Mouse (Mus musculus) MN1 (cell line): Measurements from ENCODE around the gene Slc35g3.

Experiments
- DNase-seq: peaks from one replicate; pipeline ENCODE4 v3.0.0-alpha.2; 2016; ENCODE audit warnings: low spot score

Gene Slc35g3

DNA sequence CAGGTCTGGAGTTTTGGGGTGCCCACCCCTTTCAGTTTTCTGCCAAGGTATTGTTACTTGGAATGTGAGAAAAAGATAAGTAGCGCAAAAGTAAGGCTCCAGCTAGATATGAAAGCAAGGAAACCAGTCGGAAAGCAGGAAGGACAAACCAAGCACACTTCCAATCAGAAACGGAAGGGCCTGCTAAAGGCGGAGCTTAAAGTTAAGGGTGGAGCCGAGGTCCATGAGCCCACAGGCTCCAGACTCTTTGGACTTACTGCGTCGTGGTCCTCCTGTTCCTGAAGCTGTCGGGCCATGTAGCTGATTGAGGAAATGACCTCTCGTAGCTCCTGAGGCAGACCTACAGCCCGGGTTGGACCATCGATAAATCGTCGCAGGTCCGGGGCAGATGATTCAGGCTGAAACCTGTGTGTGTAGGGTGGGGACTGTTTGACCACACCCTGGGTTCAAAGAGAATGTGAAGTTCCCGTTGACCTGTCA lies 23.1 kb upstream of the Slc35g3 start:
- no peak for DNase-seq

- DNase-seq, result no peak
Observed at GRCm38 (mm10) chr11:69781828-69782227, 20.1 kb upstream of the Slc35g3 start.

DNA sequence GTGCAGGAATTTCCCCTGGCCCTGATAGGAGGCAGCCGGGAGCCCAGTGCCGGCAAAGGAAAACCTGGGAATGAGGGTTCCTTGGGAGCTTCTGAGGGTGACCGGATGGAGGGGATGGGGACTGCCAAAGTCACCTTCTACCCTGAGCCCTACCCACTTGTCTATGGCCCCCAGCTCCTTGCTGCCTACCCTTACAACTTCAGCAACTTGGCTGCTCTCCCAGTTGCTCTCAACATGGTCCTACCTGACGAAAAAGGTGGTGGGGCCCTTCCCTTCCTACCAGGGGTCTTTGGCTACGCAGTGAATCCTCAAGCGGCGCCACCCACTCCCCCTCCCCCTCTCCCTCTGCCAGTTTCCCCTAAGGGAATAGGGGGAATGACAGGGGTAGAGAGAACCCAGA lies 17.2 kb upstream of the Slc35g3 start:
- DNase-seq, result no peak

DNA sequence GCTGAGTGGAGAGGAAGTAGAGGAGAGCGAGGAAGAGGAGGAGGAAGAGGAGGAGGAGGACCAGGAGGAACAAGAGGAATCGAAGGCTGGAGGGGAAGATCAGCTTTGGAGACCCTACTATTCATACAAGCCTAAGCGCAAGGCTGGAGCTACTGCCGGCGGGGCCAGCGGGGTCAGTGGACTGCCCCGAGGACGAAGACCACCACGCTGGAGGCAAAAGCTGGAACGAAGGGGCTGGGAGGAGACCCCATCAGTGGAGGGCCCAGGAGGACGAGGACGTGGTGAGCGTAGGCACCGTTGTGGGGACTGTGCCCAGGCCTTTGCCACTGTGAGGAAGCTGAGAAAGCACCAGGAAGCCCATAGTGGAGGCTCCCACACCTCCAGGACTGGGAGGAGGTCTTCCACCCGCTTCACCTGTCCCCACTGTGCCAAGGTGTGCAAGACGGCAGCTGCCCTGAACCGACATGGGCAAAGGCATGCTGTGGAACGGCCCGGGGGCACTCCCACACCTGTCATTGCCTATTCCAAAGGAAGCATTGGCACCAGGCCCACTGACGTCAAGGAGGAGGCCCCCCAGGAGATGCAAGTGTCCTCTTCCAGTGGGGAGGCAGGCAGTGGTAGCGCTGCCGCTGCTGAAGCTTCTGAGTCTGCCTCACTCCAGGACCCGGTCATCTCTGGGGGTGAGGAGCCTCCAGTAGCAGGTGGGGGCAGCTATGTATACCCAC lies 16.7 kb upstream of the Slc35g3 start:
- no peak for DNase-seq

DNA sequence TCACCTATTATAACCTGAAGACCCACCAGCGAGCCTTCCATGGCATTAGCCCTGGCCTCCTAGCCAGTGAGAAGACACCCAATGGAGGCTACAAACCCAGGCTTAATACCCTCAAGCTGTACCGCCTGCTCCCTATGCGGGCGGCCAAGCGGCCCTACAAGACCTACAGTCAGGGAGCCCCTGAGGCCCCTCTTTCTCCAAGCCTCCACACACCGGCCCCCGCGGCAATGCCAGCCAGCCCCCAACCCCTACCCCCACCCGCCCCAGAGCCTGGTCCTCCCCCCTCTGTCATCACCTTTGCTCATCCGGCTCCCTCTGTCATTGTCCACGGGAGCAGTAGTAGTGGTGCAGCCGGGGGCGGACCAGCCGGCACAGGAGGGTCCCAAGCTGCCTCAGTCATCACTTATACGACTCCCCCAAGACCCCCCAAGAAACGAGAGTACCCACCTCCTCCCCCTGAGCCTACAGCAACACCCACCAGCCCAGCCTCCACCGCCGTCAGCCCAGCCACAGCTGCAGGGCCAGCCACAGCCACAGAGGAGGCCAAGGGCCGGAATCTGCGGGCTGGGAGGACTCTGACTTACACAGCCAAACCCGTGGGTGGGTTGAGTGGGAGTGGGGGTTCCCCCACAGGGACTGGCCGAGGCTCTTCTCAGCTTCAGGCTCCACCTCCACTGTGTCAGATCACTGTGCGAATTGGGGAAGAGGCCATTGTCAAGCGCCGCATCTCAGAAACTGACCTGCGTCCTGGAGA lies 15.9 kb upstream of the Slc35g3 start:
- DNase-seq, result no peak

DNA sequence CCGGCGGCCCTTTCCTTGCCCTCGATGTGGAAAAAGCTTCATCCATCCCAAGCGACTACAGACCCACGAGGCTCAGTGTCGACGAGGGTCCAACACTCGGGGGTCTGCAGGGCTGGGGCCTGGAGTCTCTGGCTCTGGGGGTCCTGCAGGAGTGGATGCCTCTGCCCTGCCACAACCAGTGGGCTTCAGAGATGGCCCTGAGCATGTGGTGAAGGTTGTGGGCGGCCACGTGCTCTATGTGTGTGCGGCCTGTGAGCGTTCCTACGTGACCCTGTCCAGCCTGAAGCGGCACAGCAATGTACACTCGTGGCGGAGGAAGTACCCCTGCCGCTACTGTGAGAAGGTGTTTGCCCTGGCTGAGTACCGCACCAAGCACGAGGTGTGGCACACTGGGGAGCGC lies 14.7 kb upstream of the Slc35g3 start:
- no peak for DNase-seq

- no peak for DNase-seq
Observed at GRCm38 (mm10) chr11:69775716-69776115, 13.9 kb upstream of the Slc35g3 start.

GRCm38 (mm10) chr11:69774961-69775360 lies 13.2 kb upstream of the Slc35g3 start:
- DNase-seq, result no peak

DNA sequence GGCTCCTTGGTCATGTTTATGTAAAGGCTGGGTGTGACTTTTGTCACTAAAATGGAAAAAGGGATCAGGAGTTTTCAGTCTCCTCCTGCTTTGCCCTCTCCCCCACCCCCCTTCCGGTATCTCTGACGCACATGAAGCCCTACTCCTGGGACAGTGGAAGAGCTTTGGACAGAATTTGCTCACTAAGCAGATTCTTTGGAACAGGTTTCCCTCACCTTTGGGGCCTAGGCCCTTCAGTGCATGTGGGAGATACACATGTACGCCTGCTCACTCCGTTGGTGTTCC lies 5.8 kb upstream of the Slc35g3 start:
- DNase-seq, result no peak

DNA sequence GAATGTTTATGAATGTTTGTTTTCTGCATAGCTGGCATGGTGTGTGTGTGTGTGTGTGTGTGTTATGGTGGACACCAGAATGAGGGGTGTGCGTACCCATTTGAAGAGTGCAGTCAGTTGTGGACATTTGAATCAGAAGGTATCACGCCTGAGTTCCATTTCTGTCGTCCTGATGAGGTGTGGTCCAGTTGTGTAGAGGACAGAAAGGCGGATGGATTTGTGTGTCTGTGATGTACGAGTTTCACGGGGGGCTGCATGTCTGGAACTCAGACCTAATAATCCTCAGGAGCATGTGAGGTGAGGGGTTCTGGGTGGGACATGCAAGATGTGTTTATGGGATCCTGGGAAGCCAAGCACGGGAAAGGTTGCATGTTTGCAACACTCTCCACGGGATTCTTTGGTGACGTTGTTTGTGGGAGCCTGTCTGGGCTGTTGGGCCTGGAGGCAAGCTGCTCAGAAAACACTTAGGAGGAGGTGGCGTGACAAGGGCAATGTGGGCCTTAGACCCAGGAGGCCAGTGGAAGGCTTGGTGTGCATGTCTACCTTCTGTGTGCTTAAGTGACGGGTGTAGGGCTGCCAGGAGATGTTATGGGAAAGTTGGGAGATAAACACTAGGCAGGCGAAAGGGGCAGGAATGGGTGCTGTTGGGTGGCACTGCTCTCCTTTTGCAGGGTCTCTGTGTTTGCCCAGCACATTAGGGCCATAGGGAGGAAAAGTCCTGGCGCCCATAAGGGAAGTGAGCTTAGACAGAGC lies 5.3 kb upstream of the Slc35g3 start:
- DNase-seq, result no peak

DNA sequence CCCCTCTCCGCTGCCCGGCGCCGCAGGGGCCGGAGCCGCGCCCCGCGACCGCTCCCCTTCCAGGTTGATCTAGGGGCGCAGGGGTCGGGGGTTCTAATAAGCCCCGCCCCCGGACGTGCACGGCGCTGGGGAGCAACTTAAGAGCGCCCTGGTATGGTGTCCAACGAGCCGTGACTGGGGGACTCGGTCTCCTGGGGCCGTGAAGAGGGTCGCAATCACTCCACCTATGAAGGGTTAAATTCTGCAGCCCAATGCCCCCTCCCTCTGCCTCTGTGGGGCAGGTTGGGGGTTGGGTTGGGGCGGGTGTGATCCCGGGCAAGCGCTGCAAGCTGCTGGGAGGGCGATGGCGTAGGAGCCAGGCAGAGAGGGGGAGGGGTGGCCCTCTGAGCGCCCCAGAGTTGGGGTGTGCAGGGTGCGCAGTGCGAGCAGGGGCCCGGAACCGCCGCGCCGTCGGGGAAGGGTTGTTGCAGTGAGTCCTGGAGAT lies 4.4 kb upstream of the Slc35g3 start:
- DNase-seq, result peak; percentile 46

- DNase-seq, result peak; percentile 34
Observed at GRCm38 (mm10) chr11:69765221-69766125, 3.7 kb upstream of the Slc35g3 start, which contains the start of gene Zbtb4. Zbtb4 (plus strand) TSS chr11:69765912.

DNA sequence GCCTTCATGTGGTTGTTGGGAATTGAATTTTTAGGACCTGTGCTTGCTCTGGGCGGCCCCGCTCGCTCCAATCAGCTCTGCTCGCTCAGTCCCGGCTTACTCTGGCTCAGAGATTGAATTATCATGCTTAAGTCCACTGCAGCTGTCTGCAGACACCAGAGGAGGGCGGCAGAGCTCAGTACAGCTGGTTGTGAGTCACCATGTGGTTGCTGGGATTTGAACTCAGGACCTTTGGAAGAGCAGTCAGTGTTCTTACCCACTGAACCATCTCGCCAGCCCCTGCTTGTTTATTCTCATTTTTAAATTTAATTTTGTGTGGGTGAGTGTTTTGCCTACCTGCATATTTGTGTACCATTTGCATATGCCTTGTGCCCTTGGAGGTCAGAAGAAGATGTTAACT lies 1.8 kb upstream of the Slc35g3 start:
- no peak for DNase-seq

DNA sequence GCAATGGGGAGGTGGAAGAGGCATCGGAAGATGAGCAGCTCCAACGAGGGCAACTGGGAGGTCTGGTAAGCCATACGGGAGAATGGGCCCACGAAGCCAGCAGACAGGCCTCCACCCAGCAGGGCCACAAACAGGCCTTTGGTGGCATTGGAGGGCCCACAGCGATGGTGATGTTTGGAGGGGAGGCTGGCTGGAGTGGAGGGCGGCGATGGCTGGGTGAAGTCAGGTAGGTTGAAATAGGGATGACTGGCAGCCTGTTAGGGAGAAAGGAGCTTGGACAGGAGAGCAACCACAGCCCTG lies 917 bp downstream of the Slc35g3 start:
- no peak for DNase-seq

DNA sequence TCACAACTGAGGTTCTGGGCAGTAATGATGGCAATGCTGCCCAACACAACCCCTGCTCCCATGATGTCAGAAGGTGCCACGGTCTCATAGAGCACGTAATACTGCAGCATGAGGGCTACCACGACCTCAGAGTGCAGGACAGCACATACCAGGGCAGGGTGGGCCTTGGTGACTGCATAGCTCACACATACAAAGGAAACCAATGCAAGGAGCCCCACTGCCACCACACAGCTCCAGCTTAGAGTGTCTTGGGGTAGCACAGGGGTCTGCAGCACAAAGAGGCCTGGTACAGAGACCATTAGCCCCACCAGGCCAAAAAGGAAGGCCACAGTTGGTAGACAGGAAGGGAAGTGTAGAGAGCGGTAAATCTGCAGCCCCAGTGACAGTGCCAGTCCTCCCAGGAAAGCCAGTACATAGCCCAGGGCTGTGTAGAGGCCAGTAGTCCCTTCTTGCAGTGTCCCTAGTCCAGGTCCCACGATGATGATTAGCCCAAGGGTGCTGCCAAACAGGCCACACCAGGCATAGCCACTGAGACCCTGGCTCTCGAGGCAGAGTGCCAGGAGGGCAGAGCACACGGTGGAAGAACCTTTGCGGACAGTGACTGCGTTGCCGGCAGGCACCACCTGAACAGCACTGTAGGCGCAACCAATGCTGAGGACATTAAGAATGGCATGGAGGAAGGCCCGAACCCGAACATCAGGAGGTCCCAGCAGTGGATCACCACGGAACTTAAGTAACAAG lies 1.4 kb downstream of the Slc35g3 start:
- DNase-seq, result peak; percentile 22

- peak; percentile 89 for DNase-seq
Observed at GRCm38 (mm10) chr11:69758971-69759721, 2.6 kb downstream of the Slc35g3 start.

DNA sequence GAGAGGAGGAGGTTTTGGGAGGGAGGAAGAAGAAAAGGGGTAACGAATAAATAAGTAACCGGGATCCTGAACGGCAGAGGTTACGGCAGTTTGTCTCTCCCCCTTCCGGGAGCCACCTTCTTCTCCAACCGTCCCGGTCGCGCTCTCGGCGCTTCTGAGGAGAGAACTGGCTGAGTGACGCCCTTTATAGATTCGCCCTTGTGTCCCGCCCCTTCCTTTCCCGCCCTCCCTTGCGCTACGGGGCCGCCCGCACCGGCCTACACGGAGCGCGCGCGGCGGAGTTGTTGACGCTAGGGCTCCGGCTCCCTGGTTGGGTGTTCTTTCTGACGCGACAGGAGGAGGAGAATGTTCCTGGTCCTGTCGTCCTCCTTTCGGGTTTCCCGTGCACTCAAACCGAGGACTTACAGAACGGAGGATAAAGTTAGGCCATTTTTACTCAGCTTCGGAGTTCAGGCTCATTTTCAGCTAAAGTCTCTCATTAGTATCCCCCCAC lies 3.2 kb downstream of the Slc35g3 start, which contains the start of gene Polr2a:
Polr2a (minus strand) TSS at position 160 of the 493 bp plus-strand sequence.
- DNase-seq, result peak; percentile 97

- DNase-seq, result peak; percentile 93
Observed at GRCm38 (mm10) chr11:69758090-69758456, 3.7 kb downstream of the Slc35g3 start.

- DNase-seq, result peak; percentile 30
Observed at GRCm38 (mm10) chr11:69757303-69758089, 4.3 kb downstream of the Slc35g3 start.
